Mouse (Mus musculus) embryo, embryonic 10 days (tissue): ENCODE data around the gene Gm17622.

ENCODE experiments used
- DNase-seq: peaks from one replicate; pipeline ENCODE4 v3.0.0-alpha.2; 2015; ENCODE audit warnings: low spot score

The Gm17622 gene

DNA sequence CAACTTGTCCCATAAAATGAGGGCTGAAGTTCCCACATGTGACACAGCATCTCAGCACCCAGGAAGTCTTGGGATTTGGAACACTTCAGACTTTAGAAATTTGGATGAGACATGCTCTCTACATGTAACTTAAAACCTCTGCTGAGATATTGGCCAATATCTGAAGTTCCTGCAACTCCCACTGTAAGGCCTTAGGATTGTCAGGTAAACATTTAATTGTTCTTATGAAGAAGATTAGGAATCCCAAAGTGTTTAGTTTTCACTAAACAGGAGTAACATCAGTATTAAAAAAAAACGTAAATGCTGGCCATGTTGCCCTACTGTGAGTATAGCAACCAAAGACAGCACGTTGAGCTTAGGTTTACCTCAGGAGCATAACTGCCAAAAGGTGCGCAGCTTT lies at the start of gene Gm17622:
Gene Gm17622, plus strand, starts transcription at position 301 of the 400 bp plus-strand sequence.
- DNase-seq, result no peak

DNA sequence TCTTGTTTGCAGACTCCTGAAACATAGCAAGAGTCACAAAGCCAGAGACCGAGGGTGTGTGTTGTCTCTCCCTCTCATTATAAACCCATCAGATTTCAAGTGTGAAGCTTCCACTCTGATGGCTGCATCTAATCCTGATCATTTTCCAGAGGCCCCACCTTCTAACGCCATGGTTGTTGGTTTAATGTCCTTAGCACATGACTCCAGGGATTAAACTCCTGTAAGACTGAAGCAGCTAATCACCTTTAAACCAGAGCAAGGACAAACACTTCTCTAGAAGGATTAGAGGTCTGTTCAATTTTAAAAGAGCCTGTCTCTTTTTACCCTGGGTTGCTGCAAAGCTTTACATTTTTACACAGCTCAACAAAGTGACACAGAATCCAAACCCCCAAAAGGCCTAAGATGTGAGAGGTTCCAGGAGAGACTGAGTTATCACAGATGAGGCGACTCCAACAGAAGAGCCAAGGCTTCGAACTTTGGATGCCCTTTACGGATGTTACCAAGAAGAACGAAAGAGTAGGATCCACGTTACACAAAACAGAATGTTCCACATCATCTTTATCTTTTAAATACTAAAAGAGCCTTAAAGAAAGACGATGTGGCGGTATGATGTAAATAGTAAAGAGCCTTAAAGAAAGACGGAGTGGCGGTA lies 40.2 kb upstream of the Gm17622 start:
- no peak for DNase-seq

DNA sequence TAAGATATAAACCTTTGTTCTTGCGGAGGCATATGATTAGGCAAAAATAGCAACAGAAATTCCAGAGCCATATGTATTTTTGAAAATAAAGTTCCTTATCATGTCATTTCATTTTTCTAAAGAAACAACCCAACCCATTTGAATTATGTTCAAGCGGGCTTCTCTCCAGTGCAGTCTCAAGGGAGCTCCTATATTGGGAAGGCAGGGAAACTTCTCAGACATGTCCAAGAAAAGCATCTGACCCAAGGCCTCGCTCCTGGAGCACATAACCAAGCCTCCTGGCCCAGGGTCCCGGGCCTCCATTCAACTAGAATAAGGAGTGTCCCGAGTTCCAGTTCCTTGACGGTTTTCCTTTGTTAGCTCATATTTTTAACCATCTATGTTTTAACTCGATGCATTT lies 39.7 kb upstream of the Gm17622 start:
- no peak for DNase-seq

DNA sequence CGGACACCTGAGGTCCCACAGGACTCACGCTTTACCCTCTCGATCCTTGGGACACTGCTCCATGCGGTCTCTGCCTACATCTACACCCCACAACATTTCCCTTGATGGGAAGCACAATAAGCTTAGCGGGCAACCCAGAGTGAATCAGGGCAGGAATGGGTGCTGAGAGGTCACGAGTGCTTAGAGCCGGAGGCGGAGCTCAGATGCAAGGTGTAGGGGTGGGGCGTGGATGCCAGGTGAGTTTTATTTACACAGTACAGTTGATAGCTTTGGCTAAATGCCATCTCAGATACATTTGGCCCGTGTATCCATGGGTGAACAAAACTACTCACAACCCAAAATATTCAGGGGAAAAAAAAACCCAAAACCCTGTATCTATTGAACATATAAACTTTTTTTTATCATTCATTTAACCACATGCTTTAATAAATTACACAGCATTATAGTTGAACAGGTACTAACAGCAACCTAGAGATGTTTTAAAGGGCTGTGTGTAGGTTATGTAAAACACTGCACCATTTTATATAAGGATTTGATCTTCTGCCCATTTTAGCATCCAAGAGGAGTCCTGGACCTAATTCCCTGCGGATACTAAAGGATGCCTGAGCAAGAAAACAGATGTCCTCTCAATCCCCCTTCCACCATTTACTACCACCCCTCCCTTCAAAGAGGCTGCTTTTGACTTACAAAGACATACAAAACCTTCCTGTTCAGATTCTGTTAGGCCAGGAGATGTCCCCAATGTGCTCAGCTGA lies 39.0 kb upstream of the Gm17622 start:
- no peak for DNase-seq

DNA sequence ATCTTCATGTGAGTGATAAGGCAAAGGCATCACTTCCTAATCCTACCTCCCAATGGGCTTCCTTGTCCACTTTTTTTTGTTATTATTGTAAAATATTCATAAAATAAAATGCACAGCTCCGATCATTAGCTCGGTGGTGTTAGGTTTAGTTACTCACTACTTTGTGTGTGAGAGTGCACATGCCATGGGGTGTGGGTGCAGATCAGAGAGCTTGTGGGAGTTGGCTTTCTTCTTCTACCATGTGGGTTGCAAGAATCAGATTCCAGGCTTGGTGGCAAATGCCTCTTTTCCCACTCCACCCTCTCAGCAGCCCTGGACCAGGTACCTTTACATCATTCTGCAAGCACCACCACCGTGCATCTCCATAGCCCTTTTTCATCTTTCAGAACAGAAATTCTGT lies 37.9 kb upstream of the Gm17622 start:
- no peak for DNase-seq

DNA sequence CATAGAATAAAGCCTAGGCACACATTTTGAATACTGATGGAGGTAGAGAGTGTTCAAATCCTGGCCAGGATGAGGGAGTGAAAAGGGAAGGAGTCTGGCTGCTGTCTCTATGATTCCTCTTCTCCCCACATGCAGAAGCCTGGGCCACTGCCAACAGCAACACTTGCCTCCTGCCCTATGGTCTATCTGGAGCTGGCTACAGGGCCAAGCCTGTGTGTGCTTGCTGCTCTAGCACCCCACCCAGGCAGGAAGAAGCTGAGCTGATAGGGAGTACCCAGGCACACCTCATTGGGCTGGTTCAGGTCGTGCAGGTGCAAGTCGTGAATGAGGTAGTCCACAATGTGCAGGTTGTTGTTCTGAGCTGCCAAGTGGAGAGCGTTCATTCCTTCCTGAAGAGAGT lies 36.2 kb upstream of the Gm17622 start:
- no peak for DNase-seq

DNA sequence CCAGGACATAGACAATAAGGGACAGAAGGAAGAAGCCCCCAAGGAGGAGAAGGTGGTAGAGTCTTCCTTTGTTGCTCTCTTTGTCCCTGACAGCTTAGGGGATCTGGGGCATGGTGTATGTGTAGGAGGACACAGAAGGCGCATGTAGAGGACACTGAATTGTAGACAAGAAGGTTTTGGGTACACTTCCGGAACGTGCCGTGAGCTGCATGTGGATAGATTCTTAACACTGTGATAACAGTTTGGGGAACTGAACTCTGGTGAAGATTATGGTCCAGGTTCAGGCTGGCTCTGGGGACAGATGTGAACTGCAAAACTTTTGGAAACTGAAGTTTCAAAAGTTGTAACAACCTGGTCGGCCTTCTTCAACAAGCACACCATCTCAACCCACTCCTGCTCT lies 33.0 kb upstream of the Gm17622 start:
- DNase-seq, result no peak

DNA sequence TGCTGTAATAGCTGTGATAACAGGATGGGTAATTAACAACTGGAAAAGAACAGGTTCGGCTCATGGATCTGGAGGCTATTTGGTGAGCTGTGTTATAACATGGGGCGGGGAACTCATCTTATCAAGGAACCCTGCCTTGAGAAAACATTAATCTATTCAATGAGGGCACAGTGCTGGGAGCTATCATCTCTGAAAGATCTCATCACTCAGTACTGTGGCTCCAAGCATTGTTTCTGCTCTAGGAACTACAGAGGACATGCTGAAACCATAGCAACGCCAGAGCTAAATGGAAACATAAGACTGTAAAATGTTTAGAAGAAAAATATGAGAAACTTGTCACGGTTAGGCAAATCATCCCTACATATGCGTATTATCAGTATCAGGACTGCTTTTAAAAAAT lies 32.5 kb upstream of the Gm17622 start:
- DNase-seq, result no peak

DNA sequence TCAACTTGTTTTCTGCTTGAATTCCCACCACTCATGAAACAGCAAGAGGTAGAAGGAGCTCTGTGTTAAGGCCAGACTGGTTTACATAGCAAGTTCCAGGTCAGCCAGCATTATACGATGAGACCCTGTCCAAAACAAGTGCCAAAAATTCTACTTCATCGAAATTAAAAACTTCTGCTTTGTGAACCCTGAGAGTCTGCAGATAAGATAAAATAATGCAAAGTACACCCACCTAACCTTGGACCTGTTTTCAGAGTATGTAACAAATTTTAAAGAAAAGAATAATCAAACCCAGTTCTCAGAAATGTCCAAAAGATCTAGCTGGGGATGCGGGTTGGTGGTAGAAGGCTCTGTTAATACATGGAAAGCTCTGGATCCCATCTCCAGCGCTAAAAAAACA lies 31.9 kb upstream of the Gm17622 start:
- no peak for DNase-seq

DNA sequence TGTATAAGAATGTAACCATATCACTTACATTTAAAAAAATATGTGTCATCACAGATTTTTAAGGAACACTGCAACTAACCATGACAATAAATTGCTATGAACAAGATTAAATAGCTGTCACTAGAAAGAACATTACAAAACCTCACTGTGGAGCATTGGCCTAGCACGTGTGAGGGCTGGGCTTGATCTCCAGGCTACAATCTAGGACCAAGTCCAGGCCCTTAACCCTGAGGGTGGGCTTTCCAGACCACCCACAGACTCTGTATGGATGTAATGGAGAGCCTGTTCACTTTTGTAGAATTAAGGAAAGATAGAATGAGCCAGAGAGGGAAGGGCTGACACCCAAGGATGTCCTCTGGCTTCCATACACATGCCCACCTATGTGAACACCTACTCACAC lies 27.9 kb upstream of the Gm17622 start:
- no peak for DNase-seq

DNA sequence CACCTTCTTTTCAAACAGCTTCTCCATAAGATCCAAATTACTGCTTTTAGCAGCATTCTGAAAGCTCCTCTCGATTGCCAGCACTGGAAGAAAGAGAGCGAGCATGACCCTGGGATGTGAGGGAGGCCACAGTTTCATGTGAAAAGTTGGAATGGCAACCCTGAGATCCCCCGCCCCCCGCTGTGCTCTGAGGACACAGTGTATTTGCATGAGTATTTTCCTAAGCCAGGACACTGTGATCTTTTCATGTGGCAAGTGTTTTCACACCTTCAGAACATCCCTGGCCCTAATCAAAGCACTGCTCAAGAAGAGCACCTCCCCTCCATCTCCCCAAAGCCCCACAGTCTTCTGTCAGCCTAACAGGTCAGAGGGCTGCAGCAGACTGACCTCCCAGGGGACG lies 25.2 kb upstream of the Gm17622 start:
- DNase-seq, result no peak

DNA sequence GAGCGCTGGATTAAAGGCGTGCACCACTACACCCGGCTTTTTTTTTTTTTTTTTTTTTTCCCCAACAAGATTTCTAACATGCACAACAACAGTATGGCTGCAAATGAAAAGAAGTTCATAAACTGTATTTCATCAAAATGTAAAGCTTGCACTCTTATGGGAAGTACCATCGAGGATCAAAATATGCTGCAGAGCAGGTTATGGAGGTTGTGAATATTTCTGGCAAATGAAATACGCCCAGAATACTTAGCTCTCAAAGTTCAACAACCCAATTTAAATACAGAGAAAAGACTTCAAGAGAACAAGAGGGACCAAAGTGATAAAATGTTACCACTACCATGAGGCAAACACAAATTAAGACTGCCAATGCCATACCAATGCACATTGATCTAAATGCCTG lies 21.9 kb upstream of the Gm17622 start:
- DNase-seq, result no peak

DNA sequence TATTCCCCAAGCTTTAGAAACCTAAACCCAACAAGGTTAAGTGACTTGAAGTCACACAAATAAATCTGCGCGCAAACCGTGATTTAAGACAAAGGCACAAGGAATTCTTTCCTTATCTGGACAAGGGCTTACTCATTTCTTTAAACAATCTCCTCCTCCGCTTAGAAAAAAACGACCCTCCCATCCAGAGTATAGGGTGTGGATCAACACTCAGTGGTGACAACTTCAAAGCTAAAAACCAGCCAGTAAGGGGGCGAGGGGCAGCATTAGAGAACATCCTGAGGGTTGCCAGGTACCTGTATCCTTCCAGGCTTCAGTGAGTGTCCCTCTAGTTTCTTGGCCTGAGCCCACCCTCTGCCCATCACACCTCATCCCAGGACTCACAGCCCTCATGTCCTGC lies 20.0 kb upstream of the Gm17622 start:
- DNase-seq, result no peak

DNA sequence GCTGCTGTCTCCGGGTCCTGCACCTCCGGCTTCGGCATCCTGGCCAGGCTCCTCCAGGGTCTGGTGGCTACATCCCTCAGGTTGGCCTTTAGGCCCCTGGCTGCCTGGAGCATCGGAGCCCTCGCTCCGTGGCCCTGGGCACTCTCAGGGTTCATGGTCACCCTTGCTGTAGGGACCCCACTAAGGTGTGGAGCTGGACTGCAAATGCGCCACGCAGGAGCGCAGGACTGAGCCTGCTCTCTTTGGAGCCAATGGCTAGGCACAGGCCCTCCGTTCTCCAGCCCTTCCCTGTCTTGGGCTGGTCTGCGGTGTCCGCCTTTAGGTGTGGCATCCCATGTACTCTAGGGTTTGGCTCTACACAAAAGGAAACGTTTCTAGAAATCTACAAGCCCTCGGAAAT lies 19.6 kb upstream of the Gm17622 start, which contains the start of gene Ankdd1b:
Gene Ankdd1b, minus strand, starts transcription at position 242 of the 400 bp plus-strand sequence.
- DNase-seq, result no peak

DNA sequence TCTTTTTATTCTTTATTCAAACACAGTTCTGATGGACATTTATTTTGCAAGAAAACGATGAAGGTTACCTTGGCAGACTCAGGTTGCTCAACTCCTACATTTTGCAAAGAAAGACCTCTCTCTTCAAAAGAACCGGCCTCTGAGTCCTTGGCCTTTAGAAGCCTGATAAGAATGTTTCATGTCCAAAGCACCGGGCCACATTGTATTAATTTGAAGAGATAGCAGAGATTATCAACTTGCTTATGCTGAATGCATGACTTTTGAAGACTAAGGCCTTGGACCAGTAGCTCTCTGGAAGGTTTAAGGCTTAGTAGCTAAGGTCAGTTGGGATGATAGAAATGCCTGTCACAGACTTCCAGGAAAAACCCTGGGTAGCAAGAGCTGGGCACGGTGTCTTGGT lies 13.3 kb upstream of the Gm17622 start:
- DNase-seq, result no peak

DNA sequence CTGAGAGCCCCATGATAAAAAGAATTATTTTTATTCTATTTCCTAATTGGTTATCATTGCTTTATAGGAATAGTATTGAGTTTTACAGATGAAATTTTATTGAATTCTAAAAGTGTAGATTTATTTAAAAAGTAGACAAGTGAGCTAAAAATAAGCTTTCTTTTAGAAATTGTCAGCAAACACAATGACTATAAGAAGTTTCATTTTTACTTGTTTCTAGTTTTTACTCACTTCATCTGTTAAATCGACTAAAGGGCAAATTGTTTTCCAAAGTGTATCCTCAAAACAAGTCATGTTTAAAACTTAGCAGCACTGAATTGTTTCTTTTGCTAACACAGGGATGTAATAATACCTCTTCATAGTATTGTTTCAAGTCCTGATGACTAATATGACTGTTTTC lies 11.5 kb upstream of the Gm17622 start:
- DNase-seq, result no peak

DNA sequence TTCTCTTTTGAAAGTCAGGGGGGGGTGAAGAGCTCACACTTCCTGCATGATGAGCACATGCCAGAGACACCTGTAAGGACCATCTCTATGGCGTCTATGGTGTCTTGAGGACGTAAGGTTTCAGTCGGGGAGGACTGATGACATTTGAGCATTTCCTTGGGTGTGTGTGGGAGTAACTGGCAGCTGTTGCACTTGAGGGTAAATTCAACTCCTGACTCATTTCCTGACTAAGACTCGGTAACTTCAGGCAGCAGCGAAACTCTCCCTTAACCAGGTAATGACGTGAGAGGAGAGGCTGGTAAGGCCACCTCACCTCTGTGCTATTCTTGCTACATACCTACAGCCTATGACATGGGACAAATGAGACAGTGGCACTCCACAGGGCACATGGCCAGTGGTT lies 3.3 kb upstream of the Gm17622 start:
- no peak for DNase-seq

DNA sequence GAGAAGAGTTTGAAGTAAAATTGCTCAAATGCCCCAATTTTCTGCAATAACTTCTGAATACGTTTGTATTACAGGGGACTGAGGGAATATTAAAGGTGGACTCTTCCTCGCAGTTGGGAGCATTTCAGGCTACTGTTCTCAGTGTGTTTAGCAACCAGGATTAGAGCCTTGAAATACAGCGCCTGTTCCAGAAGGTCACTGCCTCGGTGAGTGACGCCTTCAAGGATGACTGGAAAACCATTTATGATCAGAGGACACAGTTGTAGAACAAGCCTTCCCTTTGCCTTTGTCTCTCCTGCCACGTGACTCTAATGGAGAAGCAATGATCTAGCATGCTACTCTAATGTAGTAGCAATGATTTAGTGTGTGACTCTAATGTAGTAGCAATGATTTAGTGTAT lies 2.6 kb upstream of the Gm17622 start:
- DNase-seq, result no peak

DNA sequence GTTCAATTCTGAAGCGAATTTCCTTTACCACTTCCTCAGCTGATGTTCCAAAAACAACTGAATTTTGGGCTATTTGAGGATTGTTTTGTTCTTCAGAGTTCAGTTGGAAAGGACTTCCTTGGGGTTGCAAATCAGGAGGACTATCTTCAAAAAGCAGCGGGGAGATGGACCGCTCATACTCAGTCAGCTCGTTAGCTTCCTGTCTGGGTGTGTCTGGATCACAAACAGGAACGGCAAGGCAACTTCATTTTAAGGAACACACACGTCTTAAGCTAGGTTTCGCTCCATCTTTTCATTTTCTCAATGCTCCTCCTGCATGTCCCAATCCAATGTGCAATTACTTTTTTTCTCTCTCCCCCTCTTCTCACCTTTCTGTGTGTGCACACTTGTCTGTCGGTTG lies 6.1 kb downstream of the Gm17622 start:
- DNase-seq, result no peak

DNA sequence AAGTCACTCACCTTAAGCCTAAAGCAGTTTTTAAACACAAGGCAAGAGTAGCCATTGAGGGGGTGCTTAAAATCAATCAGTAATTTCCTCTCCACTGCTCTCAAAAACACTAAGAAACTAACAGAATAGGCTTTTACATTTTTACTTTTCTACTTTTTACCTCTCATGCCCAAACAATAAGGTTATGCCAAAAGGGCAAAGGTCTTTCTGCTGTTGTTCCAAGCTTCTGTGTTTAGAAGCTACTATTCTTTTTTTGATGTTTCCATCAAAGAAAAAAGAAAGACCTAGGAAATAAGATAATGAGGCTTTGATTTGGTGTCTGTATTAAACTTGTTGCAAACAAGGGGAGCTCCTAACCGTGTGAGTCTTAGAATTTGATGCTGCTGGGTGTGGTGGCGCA lies 9.4 kb downstream of the Gm17622 start:
- DNase-seq, result no peak

DNA sequence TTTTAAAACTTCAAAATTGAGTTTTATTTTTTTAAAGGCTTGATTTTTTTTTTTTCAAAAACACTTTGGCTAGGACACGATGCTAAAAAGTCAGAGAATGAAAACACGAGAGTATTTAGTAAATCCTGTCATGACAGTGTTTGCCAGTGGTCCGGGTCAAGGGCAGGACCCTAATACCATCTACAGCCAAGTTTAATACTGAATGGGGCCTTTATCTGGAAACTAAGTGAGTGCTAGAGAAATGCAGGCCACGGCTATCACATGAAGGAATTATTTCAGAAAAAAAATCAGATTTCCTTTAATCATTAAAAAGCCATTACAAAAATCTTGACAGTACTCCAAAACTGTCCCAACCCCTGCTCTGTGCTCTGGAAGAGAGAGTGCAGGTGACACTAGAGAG lies 15.1 kb downstream of the Gm17622 start:
- no peak for DNase-seq

DNA sequence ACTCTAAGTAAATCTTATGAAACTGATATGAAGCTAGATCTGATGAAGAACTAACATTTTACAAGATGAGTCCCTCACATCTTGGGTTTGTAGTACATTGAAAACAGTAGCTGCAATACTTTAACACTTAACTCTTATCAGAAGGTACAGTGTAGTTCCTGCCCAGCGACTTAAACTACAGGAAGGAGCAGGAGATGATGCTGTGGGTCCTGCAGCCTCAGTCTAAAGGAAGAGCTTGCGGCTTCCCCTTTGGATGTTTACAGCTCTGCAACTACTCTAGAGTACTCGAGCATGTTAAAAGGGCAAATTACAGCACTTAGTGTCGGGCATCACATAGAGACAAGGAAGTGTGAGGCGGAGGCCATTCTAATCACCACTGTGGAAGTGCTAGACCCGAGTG lies 15.8 kb downstream of the Gm17622 start:
- DNase-seq, result no peak

DNA sequence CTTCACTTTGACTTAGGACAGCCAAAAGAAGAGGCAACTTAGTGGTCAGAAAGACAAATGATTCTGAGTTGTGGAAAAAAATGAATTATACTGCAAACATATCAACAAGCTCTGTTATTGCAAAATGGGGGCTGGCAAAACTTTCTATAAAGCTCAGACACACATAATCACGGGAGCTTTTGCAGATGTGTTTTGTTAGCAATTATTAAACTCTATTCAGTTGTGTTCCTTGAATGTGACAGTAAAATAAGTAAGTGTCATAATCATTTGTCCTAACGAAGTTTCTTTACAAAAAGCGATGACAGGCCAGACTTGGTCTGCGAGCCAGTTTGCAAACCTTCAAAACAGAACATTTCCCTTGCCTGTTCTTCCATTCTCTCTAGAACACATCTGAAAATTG lies 17.0 kb downstream of the Gm17622 start:
- no peak for DNase-seq

DNA sequence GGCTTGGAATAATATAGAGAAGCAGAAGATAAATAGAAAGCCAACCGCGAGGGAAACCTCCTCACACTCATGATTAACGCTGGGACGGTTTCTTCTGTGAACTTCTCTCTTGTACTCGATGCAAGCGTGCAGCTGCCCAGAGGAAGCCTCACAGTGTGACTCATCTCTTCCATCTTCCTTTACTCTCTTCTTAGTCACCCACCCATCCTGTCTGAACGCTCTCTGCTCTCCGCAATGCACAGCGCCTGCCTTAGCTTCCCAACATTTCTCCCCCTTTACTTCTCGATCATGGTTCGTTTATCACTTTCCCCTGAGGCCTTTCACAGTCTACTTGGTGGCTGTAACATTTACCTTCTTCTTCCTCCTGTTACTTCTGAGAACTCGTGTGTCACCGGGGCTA lies 20.1 kb downstream of the Gm17622 start:
- peak; percentile 11 for DNase-seq
